Mouse (Mus musculus): ENCODE data around the gene Skil.

- TF ChIP-seq CTCF (IDR thresholded peaks at IDR 0.05; ENCODE audit: borderline replicate concordance, extremely low read depth, insufficient read depth, insufficient read length) (no peak), POLR2A (IDR thresholded peaks at IDR 0.05; ENCODE audit: borderline replicate concordance, extremely low read depth, insufficient read depth, insufficient read length, poor library complexity, severe bottlenecking) (no peak)
These were observed 11.7 kb downstream of the Skil start for GRCm38 (mm10) chr3:31106597-31106996.
